Mouse (Mus musculus) spleen, adult 12 weeks (tissue): ENCODE measurements around the gene Nom1.

Source experiments
- DNase-seq: peaks from one replicate; pipeline ENCODE4 v3.0.0; 2022; ENCODE audit warnings: low spot score

The Nom1 gene

DNA sequence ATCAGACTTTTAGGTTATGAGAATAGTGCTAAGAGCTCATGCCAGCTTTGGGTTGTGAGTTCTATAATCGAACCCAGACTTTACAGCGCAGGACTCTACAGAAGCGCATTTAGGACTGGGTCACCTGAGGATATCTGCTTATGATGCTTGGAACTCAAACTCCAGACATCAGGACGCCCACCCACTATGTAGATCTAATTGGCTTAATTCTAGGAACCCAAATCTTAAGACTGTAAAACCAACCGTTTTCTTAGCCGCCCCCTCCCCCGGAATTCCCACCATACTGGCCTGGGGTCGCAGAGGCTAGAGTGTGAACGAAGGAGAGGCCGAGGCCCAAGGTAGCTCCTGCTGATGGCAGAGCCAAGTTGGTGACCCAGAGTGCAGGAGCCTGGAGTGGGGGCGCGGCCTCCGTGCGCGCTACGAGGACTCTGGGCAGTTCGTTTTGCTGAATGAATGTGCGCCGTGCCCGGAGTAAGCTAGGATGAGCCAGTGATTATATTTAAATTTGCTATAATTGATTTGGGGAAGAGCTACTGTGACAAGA lies 36.5 kb downstream of the Nom1 start:
- DNase-seq = no peak

DNA sequence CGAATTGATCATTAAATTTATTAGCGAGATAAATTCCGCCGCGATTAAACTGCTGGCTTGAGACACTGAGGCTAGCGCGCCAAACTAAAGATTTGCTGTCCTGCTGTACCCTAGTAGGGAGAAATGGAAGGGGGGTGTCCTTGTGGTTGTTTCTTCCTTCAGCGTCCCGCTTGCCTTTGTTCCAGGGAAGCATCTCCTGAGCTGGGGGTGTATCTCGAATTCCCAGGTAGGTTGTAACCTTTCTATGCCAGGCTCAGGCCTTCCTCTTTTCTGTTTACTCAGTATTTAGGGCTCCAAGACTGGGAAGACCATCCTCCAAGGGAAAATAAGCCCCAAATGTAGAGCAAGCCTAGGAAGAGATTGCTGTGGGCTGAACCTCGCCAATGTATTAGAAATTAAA lies 36.9 kb downstream of the Nom1 start:
- DNase-seq = no peak

DNA sequence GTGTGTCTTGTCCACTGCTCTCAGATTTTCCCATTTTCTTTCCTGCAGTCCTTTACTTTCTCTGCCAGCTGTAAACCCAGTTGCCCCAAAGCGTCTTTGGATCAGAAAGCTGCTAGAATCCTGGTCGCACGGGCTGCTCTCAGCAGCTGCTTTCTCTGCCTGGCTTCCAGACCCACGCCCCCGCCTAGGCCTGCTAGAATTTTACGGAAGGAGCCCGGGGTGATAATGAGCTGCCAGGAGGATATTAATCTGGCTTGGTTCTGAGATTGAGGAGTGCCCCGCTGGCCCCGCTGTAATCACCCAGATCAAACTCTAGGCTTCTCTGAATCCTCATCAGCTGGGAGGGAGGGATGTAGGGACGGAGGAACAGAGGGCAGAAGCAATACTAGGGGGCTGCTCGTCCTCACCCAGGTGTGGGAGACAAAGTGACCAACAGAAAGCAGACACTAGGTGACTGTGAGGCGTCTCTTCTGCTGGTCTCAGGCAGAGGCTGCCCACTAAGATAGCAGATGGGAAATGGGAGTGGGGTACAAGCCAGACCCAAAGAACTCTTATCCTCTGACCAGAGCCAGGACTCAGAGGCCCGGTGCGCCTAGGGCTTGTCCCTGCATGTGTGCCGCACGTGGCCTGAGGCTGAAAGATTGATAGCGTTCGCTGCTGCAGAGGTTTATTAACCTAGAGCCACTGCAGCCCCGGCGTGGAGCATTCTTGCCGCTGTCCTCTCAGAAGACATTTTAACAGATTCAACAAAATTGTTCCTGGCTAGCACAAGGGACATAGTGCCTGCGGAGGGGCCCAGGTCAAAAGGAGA lies 37.6 kb downstream of the Nom1 start:
- no peak for DNase-seq

DNA sequence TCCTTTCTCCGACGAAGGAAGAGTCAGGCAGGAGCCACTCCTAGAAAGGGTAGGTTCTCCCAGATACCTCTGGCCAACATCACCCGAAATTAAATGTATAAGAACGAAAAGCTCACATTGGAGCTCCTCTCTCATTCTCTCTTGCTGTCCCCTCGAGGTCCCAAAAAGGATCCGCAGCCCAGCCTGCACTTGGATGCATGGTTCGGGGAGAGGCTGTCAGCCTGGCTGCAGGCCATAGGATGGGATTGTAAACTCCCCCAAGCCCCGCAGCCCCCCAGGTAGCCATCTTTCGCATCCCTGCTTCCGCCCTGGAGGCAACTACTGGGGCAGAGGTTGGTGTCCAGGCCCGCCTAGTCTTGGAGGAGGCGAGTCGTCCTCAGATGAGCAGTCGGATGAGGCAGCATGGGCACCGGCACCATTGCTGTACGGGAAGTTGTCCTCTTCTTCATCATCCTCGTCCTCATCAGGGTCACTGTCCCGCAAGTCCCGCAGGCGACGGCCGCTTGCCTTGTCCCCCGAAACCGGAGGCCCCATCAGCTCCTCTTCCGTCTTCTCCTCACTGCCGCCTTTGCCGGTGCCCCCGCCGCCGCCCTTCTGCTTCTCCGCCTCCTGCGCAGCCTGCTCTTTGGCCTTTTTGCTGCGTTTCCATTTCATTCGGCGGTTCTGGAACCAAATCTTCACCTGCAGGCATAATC lies 39.2 kb downstream of the Nom1 start:
- no peak for DNase-seq

DNA sequence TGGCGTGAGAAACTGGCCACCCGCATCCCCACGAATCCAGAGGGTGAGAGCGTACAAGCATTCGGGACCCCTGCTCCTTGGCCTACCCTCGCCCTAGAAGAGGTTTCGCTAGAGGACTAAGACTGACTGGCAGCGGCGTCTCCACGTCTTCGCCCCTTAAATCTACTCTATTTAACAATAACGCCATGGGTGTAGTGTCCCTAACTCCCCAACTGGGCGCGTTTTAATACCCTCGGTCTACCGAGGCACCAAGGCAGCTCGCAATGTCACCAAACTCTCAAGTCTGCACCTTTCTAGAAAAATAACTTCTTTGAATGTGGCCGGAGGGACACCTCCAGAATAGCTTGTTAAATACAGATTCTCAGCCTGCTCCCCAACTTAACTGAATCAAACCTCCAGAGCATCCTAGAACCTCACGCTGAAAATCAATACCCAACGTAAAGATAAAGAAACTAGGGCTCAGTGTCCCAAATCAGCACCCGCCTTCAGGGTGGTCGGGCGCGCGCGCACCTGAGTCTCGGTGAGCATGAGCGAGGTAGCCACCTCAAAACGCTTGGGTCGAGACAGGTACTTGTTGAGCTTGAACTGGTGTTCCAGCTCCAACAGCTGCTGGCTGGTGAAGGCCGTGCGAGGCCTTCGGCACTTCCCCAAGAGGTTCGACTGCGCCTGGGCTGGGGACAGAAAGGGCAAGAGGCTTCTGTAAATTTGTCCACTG lies 39.9 kb downstream of the Nom1 start:
- no peak for DNase-seq

DNA sequence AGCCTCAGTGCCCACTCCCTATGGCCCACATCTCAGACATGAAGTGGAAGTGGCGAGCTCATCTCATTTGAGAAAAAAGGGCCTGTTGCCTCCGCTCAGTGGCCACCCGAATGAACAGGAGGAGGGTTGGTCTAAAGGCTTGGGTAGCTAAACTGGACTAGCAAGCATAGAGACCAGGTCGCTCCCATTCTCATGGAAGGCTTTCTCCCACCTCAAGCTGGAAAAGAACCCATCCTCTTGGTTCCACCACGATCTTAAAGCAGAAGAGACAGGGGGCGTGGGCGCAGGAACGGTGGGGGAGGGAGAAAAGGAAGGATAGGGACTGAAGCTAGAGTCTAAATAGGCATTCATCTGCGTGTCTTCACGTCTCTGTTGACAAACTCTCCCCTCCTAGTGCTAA lies 40.6 kb downstream of the Nom1 start:
- DNase-seq = no peak

DNA sequence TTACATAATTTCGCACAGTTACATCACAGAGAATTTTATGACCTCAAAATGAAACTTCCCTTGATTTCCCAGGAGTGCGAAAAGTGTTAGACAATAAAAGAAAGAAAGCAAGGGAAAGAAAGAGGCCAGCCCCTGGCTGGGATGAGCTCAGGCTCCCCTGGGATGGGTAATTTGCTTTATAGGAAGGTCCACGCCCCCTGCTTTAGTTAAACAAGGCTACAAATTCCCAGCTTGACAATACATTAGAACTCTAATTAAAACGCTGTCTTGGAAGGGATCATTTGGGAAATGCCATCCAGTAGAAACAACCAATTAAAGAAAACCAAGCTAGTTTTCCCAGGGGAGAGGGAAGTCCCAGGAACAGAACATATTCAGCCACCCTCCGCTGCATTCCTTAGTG lies 41.1 kb downstream of the Nom1 start:
- no peak for DNase-seq

DNA sequence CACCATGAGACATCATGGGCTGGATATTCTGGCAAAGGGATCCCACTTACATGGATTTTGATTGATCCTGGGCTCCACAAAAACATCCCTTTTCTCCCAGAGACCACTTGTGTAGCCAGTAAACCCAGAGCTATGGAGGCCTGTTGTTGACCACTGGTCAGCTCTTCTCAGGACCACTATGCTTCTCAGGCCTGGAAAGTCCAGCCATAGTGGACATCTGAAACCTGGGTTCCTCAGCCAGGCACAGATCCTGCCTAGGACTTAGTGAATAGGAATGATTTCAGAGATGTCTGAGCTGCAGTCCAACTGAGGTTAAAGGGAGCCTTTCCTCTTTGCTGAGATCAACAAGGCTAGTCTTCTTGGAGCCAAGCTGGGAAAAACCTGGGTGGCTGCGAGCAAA lies 41.6 kb downstream of the Nom1 start:
- DNase-seq = no peak

DNA sequence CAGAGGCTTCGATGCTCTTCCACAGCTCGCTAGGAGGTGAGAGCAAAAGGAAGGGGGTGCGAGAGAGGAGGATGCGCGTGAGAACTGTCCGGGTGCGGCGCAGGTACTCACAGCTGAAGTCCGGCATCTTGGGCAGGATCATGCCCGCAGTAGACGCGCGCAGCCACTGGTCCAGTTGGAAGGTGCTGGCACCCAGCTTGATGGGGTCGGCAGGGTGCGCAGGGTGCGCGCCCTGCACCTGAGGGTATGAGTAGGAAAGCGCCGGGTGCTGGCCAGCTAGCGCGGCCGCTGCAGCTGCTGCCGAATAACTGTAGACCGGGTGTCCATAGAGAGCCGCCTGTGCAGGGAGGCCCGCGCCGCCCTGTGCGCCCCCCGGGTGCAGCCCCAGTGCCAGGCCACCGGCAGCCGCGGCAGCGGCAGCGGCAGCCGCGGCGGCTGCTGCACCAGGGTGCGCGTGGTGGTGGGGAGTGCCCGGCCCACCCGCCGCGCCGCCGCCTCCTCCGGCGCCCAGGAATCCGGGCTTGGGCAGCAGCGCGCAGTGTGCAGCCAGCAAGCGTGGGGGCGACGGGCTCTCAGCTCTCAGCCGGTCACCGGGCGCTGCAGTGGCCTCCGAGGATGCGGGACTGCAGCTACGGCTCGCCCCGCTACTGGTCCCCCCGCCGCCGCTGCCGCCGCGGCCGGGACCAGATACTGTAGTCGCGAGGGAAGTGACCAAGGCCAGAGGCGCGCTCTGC lies 43.2 kb downstream of the Nom1 start:
- no peak for DNase-seq

DNA sequence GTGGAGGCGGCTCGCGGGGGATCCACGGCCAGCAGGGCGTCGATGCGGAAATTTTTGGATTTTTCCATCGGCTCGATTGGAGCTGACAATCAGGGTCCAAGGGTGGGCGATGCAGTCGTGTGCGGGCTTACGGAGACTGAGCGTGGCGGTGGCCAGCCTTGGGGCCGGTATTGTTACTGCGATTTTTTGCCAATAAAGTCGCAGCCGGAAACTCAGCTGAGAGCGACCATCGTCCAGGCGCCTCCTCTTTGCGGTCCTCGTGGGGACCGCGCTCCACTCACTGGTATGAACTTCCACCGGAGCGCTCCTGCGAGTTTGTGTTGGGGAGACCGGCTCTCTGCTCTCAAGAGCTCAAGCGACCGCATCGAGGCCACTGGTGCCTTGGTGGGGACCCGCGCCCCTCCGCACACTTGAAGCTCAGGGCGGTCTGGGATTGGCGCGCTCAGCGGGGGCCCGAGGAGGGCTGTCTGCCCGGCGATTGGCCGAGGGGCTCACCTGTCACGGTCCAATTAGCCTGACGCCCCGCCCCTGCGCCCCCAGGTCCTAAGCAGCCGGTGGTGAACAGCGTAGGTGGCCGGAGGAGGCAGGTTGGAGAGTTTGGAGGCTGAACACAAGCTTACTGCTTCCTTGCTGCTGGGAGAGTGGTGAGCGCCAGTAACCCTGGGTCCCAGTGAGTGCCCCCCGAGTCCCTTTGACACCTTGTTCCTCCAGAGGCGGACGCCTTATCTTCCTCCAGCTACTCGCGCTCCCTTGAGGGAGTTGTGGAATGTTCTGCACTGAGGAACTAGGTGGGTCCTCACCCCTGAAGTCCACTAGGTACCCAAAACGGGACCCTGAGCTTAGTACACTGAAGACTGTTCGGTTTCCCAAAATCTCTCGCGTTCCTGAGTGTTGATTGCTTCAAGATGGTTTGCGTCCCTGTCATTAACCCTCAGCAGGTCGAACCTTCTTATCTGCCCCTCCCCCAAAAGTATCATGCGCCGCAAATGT lies 44.0 kb downstream of the Nom1 start, which contains the start of gene Mnx1:
Mnx1 (minus strand) TSS at position 263 of the 990 bp plus-strand sequence.
- DNase-seq = no peak

DNA sequence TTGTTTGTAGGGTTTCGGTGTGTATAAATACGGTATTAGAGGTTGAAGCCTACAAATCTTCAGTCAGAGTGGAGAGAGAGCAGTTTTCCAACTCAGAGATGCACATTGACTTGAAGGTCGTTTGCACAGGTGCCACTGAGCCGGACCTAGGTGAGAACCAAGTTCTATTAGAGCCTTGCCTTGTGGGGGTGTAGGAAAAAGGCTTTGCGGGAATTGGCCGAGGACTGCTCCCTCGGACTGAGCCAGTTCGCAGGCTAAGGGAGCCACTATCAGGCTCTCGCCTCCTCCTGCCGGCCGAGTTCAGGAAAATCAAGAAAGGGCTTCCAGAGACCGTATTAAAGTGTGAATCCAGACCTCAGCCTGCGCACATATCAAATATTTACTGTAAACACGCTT lies 44.7 kb downstream of the Nom1 start:
- DNase-seq = no peak

DNA sequence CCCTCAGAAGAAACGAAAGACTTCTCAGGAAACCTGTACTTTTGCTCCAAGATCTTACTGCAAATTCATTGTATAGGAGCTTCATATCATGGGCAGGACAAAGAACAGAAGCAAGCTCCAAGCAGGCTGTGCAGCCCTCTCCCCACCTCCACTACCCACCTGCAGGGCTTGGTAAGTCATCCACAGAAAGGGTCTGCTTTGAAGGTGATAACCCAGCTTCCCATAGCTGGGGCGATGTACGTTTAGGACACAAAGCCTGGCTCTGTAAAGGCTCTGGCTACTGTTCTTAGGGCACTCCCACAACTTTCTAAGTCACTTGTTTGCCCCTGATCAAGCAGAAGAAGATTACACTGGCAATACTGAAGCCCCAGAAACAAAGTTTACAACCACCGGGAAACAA lies 49.3 kb downstream of the Nom1 start:
- DNase-seq = no peak

DNA sequence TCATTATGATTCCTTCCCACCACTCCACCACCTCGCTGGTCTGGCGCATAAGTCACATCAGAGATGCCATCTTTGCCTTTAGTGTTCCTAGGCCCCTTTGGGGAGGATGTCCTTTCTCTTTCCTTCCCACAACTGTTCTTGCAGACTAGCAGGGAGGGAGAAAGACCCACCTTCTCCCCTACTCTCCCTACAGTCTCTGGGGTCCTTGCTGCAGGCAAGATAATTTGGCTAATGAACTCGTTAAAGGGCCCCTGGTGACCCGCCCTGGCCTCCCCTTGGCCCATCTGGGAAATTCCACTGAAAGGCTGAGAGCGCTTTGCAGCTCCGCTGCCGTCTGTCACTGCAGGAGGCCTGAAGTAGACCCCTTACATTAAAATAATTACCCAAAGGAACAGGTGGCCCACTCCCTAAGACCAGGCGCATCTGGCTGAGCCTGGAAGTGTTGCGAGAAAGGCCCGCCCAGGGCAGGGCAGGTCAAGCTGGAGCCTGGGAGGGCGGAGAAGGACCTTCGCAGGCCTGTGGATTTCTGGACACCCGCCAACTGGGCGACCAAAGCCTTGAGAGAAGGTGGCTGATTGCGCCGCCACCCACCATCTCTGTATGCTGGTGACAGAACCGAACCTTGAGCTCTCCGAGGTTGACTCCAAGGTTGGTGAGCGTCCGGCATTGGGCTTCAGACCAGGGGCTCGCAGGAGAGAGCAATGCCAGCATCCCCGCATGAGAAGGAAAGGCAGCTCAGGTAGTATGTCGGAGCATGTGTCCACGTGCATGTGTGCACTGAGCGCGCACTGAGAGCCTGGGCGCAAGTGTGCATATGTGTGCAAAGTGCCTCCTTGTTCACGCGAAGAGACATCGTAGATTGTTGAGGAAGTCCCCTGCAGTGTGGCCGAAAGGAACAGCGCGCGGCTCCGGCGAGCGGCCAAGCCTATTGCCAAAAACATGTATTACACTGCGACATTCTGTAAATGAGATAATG lies 50.8 kb downstream of the Nom1 start:
- no peak for DNase-seq

DNA sequence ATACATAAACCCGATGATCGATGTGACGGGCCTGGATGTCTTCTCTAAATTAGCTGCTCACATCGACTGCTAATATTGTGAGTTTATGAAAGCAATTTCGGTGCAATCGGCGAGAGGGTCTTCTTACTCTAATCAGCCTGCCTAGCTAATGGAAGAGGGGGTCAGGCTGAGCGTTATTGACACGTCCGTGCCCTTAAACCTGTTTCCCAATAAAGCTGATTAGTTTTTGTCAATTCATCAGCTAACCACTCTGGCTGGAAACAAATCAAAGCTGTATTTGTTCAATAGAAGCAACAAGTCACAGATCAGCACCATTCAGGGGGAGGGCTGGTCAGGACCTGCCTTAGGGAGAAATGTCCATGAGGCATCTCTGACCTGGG lies 51.5 kb downstream of the Nom1 start:
- DNase-seq = no peak

DNA sequence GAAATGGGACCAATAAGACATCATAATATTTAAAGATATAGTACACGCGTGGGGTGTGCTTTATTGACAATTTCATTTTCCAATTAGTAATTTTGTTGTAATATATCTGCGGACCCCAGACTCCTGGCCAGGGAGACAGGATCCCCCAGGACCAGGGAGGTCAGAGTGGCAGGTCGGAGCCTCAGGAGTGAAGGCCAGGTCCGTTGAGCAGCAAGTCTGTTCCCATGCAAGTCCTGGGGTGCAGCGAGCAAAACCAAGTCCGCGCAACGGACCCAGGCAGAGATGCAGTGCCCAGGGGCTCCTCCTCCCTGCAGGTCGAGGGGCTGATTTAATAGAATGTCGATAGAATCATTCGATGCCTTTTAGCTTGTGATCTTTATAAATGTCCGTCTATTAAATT lies 52.9 kb downstream of the Nom1 start:
- no peak for DNase-seq

DNA sequence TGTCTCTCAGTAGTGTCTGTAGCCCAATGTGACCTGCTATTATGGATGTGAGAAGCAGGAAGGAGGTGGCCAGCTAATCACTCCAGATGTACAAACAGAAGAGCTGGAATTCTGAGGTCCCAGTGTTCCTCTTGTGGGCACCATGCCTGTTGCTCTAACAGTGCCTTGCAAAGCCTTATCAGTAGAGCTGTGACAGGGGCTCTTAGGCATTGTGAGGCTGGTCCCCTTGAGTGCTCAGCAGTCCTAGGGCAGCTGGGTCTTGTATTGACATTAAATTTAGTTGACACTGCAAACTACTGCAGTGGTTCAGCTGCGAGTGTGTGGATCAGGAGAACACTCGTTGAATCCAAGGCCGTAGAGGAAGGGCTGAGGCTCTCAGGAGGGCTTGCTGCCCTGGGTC lies 72.5 kb downstream of the Nom1 start:
- DNase-seq = no peak
